Mouse (Mus musculus) midbrain, embryonic 16.5 days (tissue): ENCODE measurements around the gene Col23a1. TPM values are rescaled to one million over a fixed set of nuclear protein-coding genes. Genes with fewer than 3 reads are reported as not detected.

Experiments used
- ATAC-seq: fragments of 200-750 bp; cut with Nextera tagmentation; 2 replicates; pipeline ENCODE4 v1.8.0; 2017; ENCODE audit warnings: moderate TSS enrichment
- H3K27ac ChIP-seq: fragments of 300-500 bp; sonication (generic); 2 replicates; pipeline ENCODE4 v1.5.1; 2014; ENCODE audit warnings: mild to moderate bottlenecking, low read length, mixed read lengths
- H3K27me3 ChIP-seq: fragments of 300-500 bp; sonication (generic); 2 replicates; pipeline ENCODE4 v1.6.1; 2014; ENCODE audit warnings: low read depth, low read length, mixed read lengths; ENCODE audit not compliant: control insufficient read depth, insufficient read depth
- H3K36me3 ChIP-seq: fragments of 300-500 bp; sonication (generic); 2 replicates; pipeline ENCODE4 v1.6.1; 2014; ENCODE audit warnings: mild to moderate bottlenecking, low read length, moderate library complexity, mixed read lengths; ENCODE audit not compliant: control insufficient read depth, insufficient read depth
- H3K4me1 ChIP-seq: fragments of 300-500 bp; sonication (generic); 2 replicates; pipeline ENCODE4 v1.6.1; 2014; ENCODE audit warnings: mild to moderate bottlenecking, low read length, mixed read lengths; ENCODE audit not compliant: control insufficient read depth, insufficient read depth
- H3K4me2 ChIP-seq: fragments of 300-500 bp; sonication (generic); 2 replicates; pipeline ENCODE4 v1.6.1; 2014; ENCODE audit warnings: mild to moderate bottlenecking, low read length, mixed read lengths
- H3K4me3 ChIP-seq: fragments of 300-500 bp; sonication (generic); 2 replicates; pipeline ENCODE4 v1.5.1; 2014; ENCODE audit warnings: low read depth, mild to moderate bottlenecking, low read length, moderate library complexity, mixed read lengths
- H3K9ac ChIP-seq: fragments of 300-500 bp; sonication (generic); 2 replicates; pipeline ENCODE4 v1.6.1; 2014; ENCODE audit warnings: low read depth, low read length, mixed read lengths
- H3K9me3 ChIP-seq: fragments of 300-500 bp; sonication (generic); replicated peaks from 2 replicates; pipeline ENCODE4 v1.6.1; 2014; ENCODE audit warnings: mild to moderate bottlenecking, low read length, mixed read lengths; ENCODE audit not compliant: control insufficient read depth, poor library complexity, severe bottlenecking
- WGBS: fragments of 180-500 bp; shearing (Covaris S2); extraction: QIAGEN DNeasy Blood & Tissue Kit; methylation state at CpG from one replicate; pipeline ENCODE4 v1.1.7; 2014; 5-methylcytosine and 5-hydroxymethylcytosine counted together
- polyA plus RNA-seq: library from polyadenylated mRNA; unstranded; fragments of >200 nt; fragmentation: Nextera tagmentation; extraction: Ambion mirVana; gene quantifications from 2 replicates; pipeline ENCODE4 v1.2.1, GENCODE M21; 2015

Gene Col23a1
- polyA plus RNA-seq, 1 experiment from 2014 or later, result 3.0 TPM

GRCm38 (mm10) chr11:51459569-51460043, 169.9 kb downstream of the Col23a1 start:
- H3K4me1 ChIP-seq, result peaks cover 6% of the 10 kb centered on the region
- H3K4me3 ChIP-seq, result no peak overlapping the region
- WGBS, result 34% methylated on average over 8 of the region's 8 CpGs
- H3K36me3 ChIP-seq, result no peaks in the 10 kb centered on the region
- no peaks in the 10 kb centered on the region for H3K27me3 ChIP-seq
- peak; percentile 90 for ATAC-seq
- no peaks in the 10 kb centered on the region for H3K9me3 ChIP-seq
- H3K9ac ChIP-seq, result no peak overlapping the region
- no peak overlapping the region for H3K4me2 ChIP-seq
- H3K27ac ChIP-seq, result peak overlapping the region; percentile 30; the same call in 1 of the 2 replicates

GRCm38 (mm10) chr11:51468737-51469136, 179.0 kb downstream of the Col23a1 start:
- ATAC-seq, result no peak
- WGBS, result 83% methylated on average over 6 of the region's 6 CpGs
- Histone ChIP-seq H3K27me3 (no peaks in the 10 kb centered on the region), H3K9me3 (no peaks in the 10 kb centered on the region), H3K36me3 (no peaks in the 10 kb centered on the region), H3K4me3 (no peak overlapping the region), H3K4me2 (no peak overlapping the region), H3K9ac (no peak overlapping the region), H3K27ac (no peak overlapping the region), H3K4me1 (peaks cover 7% of the 10 kb centered on the region)

DNA sequence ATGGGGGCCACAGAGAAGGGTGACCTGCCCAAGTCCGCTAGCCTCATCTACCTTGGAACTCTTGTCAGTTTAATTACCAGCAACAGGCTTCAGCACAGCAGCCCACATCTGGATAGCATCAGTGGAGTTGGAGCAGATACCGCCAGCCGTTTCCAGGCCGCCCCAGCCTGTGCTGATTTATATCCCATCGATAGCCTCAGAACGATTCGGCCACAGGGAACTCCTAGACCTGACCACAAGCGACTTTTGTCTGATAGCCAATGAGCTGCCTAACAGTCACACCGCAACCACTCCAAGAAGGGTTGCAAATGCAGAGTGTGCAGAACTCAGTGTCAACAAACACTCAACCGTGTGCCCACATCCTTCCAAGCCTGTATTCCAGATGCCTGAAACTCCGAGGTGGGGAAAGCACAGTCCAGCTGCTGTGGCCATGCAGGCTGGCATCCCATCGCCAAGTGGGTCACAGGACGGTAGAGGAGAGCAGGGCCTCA, 179.7 kb downstream of the Col23a1 start:
- ATAC-seq, result no peak
- Histone ChIP-seq H3K9me3 (no peaks in the 10 kb centered on the region), H3K9ac (no peak overlapping the region), H3K27ac (no peak overlapping the region), H3K36me3 (no peaks in the 10 kb centered on the region), H3K4me1 (peaks cover 7% of the 10 kb centered on the region), H3K4me3 (no peak overlapping the region), H3K27me3 (no peaks in the 10 kb centered on the region), H3K4me2 (no peak overlapping the region)
- WGBS, result 86% methylated on average over 13 of the region's 13 CpGs

- Histone ChIP-seq H3K27me3 (no peaks in the 10 kb centered on the region), H3K4me1 (peaks cover 7% of the 10 kb centered on the region), H3K9me3 (no peaks in the 10 kb centered on the region), H3K36me3 (no peaks in the 10 kb centered on the region), H3K4me3 (no peak overlapping the region), H3K9ac (no peak overlapping the region), H3K27ac (no peak overlapping the region; the same call in 1 of the 2 replicates), H3K4me2 (peak overlapping the region; percentile 12; the same call in 1 of the 2 replicates)
- 38% methylated on average over 17 of the region's 17 CpGs for WGBS
- ATAC-seq, result no peak
Observed at GRCm38 (mm10) chr11:51470383-51471144, 180.8 kb downstream of the Col23a1 start.

GRCm38 (mm10) chr11:51473686-51474085, 184.0 kb downstream of the Col23a1 start:
- ATAC-seq, result no peak
- H3K27me3 ChIP-seq, result no peaks in the 10 kb centered on the region
- no peaks in the 10 kb centered on the region for H3K36me3 ChIP-seq
- H3K4me1 ChIP-seq, result peaks cover 7% of the 10 kb centered on the region
- no peaks in the 10 kb centered on the region for H3K9me3 ChIP-seq
- no peak overlapping the region for H3K4me3 ChIP-seq
- no peak overlapping the region for H3K9ac ChIP-seq
- H3K27ac ChIP-seq, result no peak overlapping the region
- WGBS, result 52% methylated on average over 2 of the region's 2 CpGs
- H3K4me2 ChIP-seq, result no peak overlapping the region

- Histone ChIP-seq H3K4me3 (no peak overlapping the region), H3K4me1 (no peaks in the 10 kb centered on the region), H3K36me3 (no peaks in the 10 kb centered on the region), H3K9ac (no peak overlapping the region), H3K27me3 (no peaks in the 10 kb centered on the region), H3K9me3 (no peaks in the 10 kb centered on the region), H3K4me2 (no peak overlapping the region), H3K27ac (no peak overlapping the region)
- 42% methylated on average over 4 of the region's 4 CpGs for WGBS
- no peak for ATAC-seq
Observed at GRCm38 (mm10) chr11:51476543-51476942, 186.8 kb downstream of the Col23a1 start.

DNA sequence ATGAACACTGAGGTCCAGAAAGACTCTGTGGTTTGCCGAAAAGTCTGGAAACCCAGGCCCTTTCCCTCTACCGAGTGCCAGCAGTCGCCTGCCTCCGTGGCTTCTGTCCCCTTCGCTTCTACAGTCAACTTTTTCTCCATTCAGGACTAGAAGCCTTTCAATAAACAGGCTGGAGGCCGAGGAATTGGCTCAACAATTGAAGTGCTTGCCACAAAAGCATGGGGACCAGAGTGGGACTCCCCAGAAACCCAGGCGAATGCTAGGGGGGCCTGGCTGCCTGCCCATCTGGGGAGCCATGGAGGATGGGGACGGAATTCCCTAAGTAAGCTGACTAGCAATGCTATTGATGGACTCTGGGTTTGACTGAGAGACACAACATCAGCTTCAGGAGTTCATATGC, 187.9 kb downstream of the Col23a1 start:
- H3K27ac ChIP-seq, result no peak overlapping the region
- no peaks in the 10 kb centered on the region for H3K27me3 ChIP-seq
- no peaks in the 10 kb centered on the region for H3K36me3 ChIP-seq
- no peaks in the 10 kb centered on the region for H3K4me1 ChIP-seq
- no peak overlapping the region for H3K4me2 ChIP-seq
- no peak overlapping the region for H3K4me3 ChIP-seq
- no peak for ATAC-seq
- H3K9ac ChIP-seq, result no peak overlapping the region
- WGBS, result 65% methylated on average over 8 of the region's 8 CpGs
- no peaks in the 10 kb centered on the region for H3K9me3 ChIP-seq

DNA sequence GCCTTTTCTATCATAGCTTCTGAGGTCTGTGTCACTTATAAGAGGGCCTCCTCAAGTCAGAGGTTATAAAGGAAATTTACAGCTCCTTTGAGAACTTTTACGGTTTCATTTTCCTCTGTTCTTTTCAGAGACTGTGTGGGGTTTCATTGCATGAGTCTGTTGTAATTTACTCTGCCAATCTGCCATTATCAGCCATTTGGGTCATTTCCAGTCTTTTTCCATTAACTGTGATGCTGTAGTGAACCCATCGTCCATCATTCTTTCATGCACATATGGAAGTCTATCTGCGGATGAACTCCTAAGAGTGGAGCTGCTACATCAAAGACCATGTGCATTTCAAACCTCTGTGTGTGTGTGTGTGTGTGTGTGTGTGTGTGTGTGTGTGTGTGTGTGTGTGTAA, 192.5 kb downstream of the Col23a1 start:
- H3K27me3 ChIP-seq, result no peaks in the 10 kb centered on the region
- H3K9me3 ChIP-seq, result no peaks in the 10 kb centered on the region
- no peak overlapping the region for H3K4me2 ChIP-seq
- no peaks in the 10 kb centered on the region for H3K4me1 ChIP-seq
- H3K27ac ChIP-seq, result no peak overlapping the region
- ATAC-seq, result no peak
- no peak overlapping the region for H3K9ac ChIP-seq
- 79% methylated on average over 3 of the region's 3 CpGs for WGBS
- no peaks in the 10 kb centered on the region for H3K36me3 ChIP-seq
- H3K4me3 ChIP-seq, result no peak overlapping the region

DNA sequence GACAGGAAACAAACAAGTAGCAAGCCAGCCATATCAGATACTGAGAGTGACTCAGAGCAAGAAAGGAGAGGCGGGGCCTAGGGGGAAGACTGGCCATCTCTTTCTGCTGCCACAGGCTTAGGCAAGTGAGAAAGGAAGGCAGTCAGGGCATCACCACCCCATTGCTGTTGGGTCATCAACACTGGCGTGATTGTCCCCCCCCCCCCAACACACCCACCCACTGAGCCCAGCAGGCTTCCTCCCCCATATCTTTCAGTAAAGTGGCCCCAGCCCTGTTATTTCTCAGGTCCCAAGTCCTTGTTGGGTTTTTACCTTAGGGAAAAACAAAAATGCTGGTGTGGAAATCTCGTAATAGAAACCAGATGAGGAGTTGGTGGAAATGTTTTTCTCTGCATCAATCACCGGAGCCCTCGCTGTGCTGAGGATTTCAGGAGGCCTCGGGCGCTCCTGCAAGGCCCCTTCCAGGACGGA, 195.4 kb downstream of the Col23a1 start:
- no peaks in the 10 kb centered on the region for H3K27me3 ChIP-seq
- ATAC-seq, result no peak
- no peaks in the 10 kb centered on the region for H3K4me1 ChIP-seq
- no peak overlapping the region for H3K9ac ChIP-seq
- H3K4me2 ChIP-seq, result no peak overlapping the region
- no peak overlapping the region for H3K4me3 ChIP-seq
- WGBS, result 88% methylated on average over 8 of the region's 8 CpGs
- no peaks in the 10 kb centered on the region for H3K36me3 ChIP-seq
- no peak overlapping the region for H3K27ac ChIP-seq
- H3K9me3 ChIP-seq, result no peaks in the 10 kb centered on the region
